23 mouse cellular contexts compared by ENCODE assay signal in genomic region chr7:140859997-140860396, GRCm38 (mm10). TPM values are rescaled to one million over a fixed set of nuclear protein-coding genes. Genes with fewer than 3 reads are reported as not detected.
DNase-seq lines count a peak whose midpoint lies in the region; ATAC-seq and TF ChIP-seq lines count a peak whose summit lies in the region.
"Had no signal": no experiment of that assay in that cellular context is flagged by ENCODE, and none has a peak within 500 bp of the region (broad histone marks: within the 10 kb centered on the region; RNA-seq: fewer than 3 reads in every experiment).

No protein-coding gene starts in this region.

- no peaks in the 10 kb centered on the region for H3K9me3 ChIP-seq in embryonic facial prominence, embryonic 12.5 days
- no peaks in the 10 kb centered on the region for H3K9me3 ChIP-seq in embryonic facial prominence, embryonic 10.5 days
- H3K9me3 ChIP-seq: forebrain, embryonic 12.5 days; heart, embryonic 10.5 days; hindbrain, embryonic 12.5 days; intestine, embryonic 15.5 days had no signal

- H3K4me2 ChIP-seq in embryonic facial prominence, embryonic 12.5 days (replicated peaks): no peak overlapping the region
- H3K4me2 ChIP-seq in myocyte (ENCODE audit: low read depth): peak overlapping the region; percentile 86
- H3K4me2 ChIP-seq: forebrain, embryonic 12.5 days; hindbrain, embryonic 12.5 days; intestine, embryonic 15.5 days had no signal

- no peaks in the 10 kb centered on the region for H3K27me3 ChIP-seq in embryonic facial prominence, embryonic 12.5 days
- H3K27me3 ChIP-seq in embryonic facial prominence, embryonic 10.5 days (replicated peaks; ENCODE audit: low read depth, poor library complexity, severe bottlenecking): no peaks in the 10 kb centered on the region
- H3K27me3 ChIP-seq in myocyte (ENCODE audit: control insufficient read depth, insufficient read depth, insufficient read length): no peaks in the 10 kb centered on the region
- H3K27me3 ChIP-seq: forebrain, embryonic 12.5 days; hindbrain, embryonic 12.5 days; intestine, embryonic 15.5 days had no signal

- ATAC-seq in embryonic facial prominence, embryonic 12.5 days (ENCODE audit: insufficient number of reproducible peaks, insufficient read depth, low FRiP score, low TSS enrichment): no peak
- ATAC-seq: intestine, embryonic 15.5 days had no signal

- no peak overlapping the region for H3K4me3 ChIP-seq in embryonic facial prominence, embryonic 12.5 days
- H3K4me3 ChIP-seq in embryonic facial prominence, embryonic 10.5 days: no peak overlapping the region
- H3K4me3 ChIP-seq in layer of hippocampus, adult 2 months: peak overlapping the region; percentile 74; the same call in 1 of the 2 replicates
- H3K4me3 ChIP-seq in myocyte: peak overlapping the region; percentile 97
- H3K4me3 ChIP-seq: forebrain, embryonic 12.5 days; heart, embryonic 10.5 days; hindbrain, embryonic 12.5 days; intestine, embryonic 15.5 days had no signal

- TF ChIP-seq CTCF in layer of hippocampus, adult 2 months (conservative IDR thresholded peaks at IDR 0.05): no peak

- no peak for DNase-seq in embryonic facial prominence, embryonic 10.5 days (ENCODE audit: low spot score)
- no peak for DNase-seq in layer of hippocampus, adult 2 months (ENCODE audit: low spot score in 2 of 2)
- DNase-seq in layer of hippocampus, adult 11-12 months (ENCODE audit: low spot score): no peak
- DNase-seq in 416B (ENCODE audit: low read depth): peak; percentile 78
- DNase-seq in left cerebral cortex, postnatal 25 days (ENCODE audit: low spot score in 2 of 2): no peak
- DNase-seq: adrenal gland, adult 8-10 months; adrenal gland, postnatal 36 days; cerebellum, postnatal 10 days; heart, adult 18-20 months; heart, postnatal 10 days; heart, postnatal 4 days had no signal

- 0 out of 2 replicates have a peak overlapping the region, but pooled peaks have one; percentile 27 for H3K9ac ChIP-seq in embryonic facial prominence, embryonic 12.5 days
- H3K9ac ChIP-seq: forebrain, embryonic 12.5 days; hindbrain, embryonic 12.5 days; intestine, embryonic 15.5 days had no signal

- H3ac ChIP-seq in myocyte (ENCODE audit: control insufficient read depth, insufficient read length): no peak overlapping the region

- peaks cover 18% of the 10 kb centered on the region for H3K4me1 ChIP-seq in embryonic facial prominence, embryonic 12.5 days
- H3K4me1 ChIP-seq in embryonic facial prominence, embryonic 10.5 days: peaks cover 37% of the 10 kb centered on the region

- no peak for TF ChIP-seq POLR2A in myocyte (IDR thresholded peaks at IDR 0.05; ENCODE audit: insufficient read length, low read depth)

- intact Hi-C loops in left cerebral cortex, postnatal 25 days (cut with DNase I): no loop called here

- peaks cover 58% of the 10 kb centered on the region for H3K36me3 ChIP-seq in embryonic facial prominence, embryonic 12.5 days
- H3K36me3 ChIP-seq in embryonic facial prominence, embryonic 10.5 days (replicated peaks): peaks cover 67% of the 10 kb centered on the region
- peaks cover 31% of the 10 kb centered on the region for H3K36me3 ChIP-seq in myocyte (ENCODE audit: control insufficient read depth, insufficient read depth)

- H3K27ac ChIP-seq in embryonic facial prominence, embryonic 12.5 days: no peak overlapping the region
- no peak overlapping the region for H3K27ac ChIP-seq in embryonic facial prominence, embryonic 10.5 days (replicated peaks)
- no peak overlapping the region for H3K27ac ChIP-seq in layer of hippocampus, adult 2 months
- H3K27ac ChIP-seq: forebrain, embryonic 12.5 days; heart, embryonic 10.5 days; hindbrain, embryonic 12.5 days; intestine, embryonic 15.5 days had no signal

- WGBS in embryonic facial prominence, embryonic 12.5 days: 65% methylated on average over 6 of the region's 6 CpGs
- WGBS in embryonic facial prominence, embryonic 10.5 days: 78% methylated on average over 6 of the region's 6 CpGs

- H3K79me2 ChIP-seq in myocyte (ENCODE audit: control insufficient read depth, insufficient read depth): peaks cover 50% of the 10 kb centered on the region

TF ChIP-seq in myocyte, 11 proteins besides CTCF, POLR2A, EP300 and RAD21:
- TF ChIP-seq MYOD1 (IDR thresholded peaks at IDR 0.05; ENCODE audit: control insufficient read depth in 1 of 3, insufficient read length in 2 of 3, low read depth in 2 of 3) (peak; percentile 85 to 95 (median 93)), TCF12 (IDR thresholded peaks at IDR 0.05; ENCODE audit: insufficient read depth, poor library complexity, severe bottlenecking) (peak; percentile 91), MYOG (IDR thresholded peaks at IDR 0.05; ENCODE audit: control insufficient read depth in 1 of 3, insufficient read depth in 1 of 3, insufficient read length in 2 of 3, low read depth in 2 of 3) (peak in 2 of 3 experiments; percentile 78 to 80), REST (IDR thresholded peaks at IDR 0.05; ENCODE audit: insufficient read depth, insufficient read length) (no peak)

RNA-seq across cellular contexts. Expression of gene Bet1l, which starts 2.6 kb away (rescaled TPM):
- 36.0 and 44.3 TPM in 2 replicates for polyA plus RNA-seq in embryonic facial prominence, embryonic 12.5 days (2016; fragmentation: Nextera tagmentation; extraction: Ambion mirVana)
- 22.4 and 23.0 TPM in 2 replicates for polyA plus RNA-seq in embryonic facial prominence, embryonic 10.5 days (2016; fragmentation: Nextera tagmentation; extraction: Ambion mirVana)
- 10 to 100 TPM; 25.1 to 28.3 TPM for total RNA-seq in layer of hippocampus, adult 2 months (2021)
- 25.8 TPM for polyA plus RNA-seq in myocyte (2012; fragmentation: generic; extraction: Trizol)
- 10 to 100 TPM; 25.9 to 28.1 TPM for total RNA-seq in left cerebral cortex, postnatal 25 days (2021)

RNA-seq across cellular contexts. Expression of gene Ric8a, which starts 3.2 kb away (rescaled TPM):
- 69.2 and 76.6 TPM in 2 replicates for polyA plus RNA-seq in embryonic facial prominence, embryonic 12.5 days (2016; fragmentation: Nextera tagmentation; extraction: Ambion mirVana)
- polyA plus RNA-seq in embryonic facial prominence, embryonic 10.5 days (2016; fragmentation: Nextera tagmentation; extraction: Ambion mirVana): 57.7 and 59.1 TPM in 2 replicates
- 10 to 100 TPM; 78.2 to 82.8 TPM for total RNA-seq in layer of hippocampus, adult 2 months (2021)
- 123 TPM for polyA plus RNA-seq in myocyte (2012; fragmentation: generic; extraction: Trizol)
- 10 to 100 TPM; 66.0 to 70.0 TPM for total RNA-seq in left cerebral cortex, postnatal 25 days (2021)

RNA-seq across cellular contexts. Expression of gene Gm45785, which starts 3.9 kb away (rescaled TPM):
- polyA plus RNA-seq in embryonic facial prominence, embryonic 12.5 days (2016; fragmentation: Nextera tagmentation; extraction: Ambion mirVana): not detected in 2 replicates
- polyA plus RNA-seq in embryonic facial prominence, embryonic 10.5 days (2016; fragmentation: Nextera tagmentation; extraction: Ambion mirVana): 0.22 TPM in 1 of 2 replicates, not detected in the other
- total RNA-seq in layer of hippocampus, adult 2 months (2021): 1 to 10 TPM in 1 of 2 experiments, not detected in 1; 1.8 TPM
- polyA plus RNA-seq in myocyte (2012; fragmentation: generic; extraction: Trizol): not detected
- total RNA-seq in left cerebral cortex, postnatal 25 days (2021): 1 to 10 TPM; 1.2 to 1.8 TPM
- total RNA-seq: gastrocnemius, adult 8-10 months; gastrocnemius, postnatal 4 days; heart, adult 18-20 months; heart, postnatal 10 days had no signal
- polyA plus RNA-seq: embryonic facial prominence, embryonic 11.5 days; forebrain, embryonic 12.5 days; heart, embryonic 10.5 days; heart, embryonic 14.5 days; hindbrain, embryonic 12.5 days; intestine, embryonic 15.5 days had no signal

RNA-seq across cellular contexts. Expression of gene Odf3, which starts 12.4 kb away (rescaled TPM):
- not detected in 2 replicates for polyA plus RNA-seq in embryonic facial prominence, embryonic 12.5 days (2016; fragmentation: Nextera tagmentation; extraction: Ambion mirVana)
- polyA plus RNA-seq in embryonic facial prominence, embryonic 10.5 days (2016; fragmentation: Nextera tagmentation; extraction: Ambion mirVana): not detected in 2 replicates
- not detected for total RNA-seq in layer of hippocampus, adult 2 months (2021)
- polyA plus RNA-seq in myocyte (2012; fragmentation: generic; extraction: Trizol): 0.07 TPM
- total RNA-seq in left cerebral cortex, postnatal 25 days (2021): not detected
- total RNA-seq: ES-E14; gastrocnemius, adult 8-10 months; gastrocnemius, postnatal 4 days; heart, adult 18-20 months; heart, postnatal 10 days; heart, postnatal 4 days had no signal
- polyA plus RNA-seq: embryonic facial prominence, embryonic 11.5 days; heart, embryonic 10.5 days; heart, embryonic 14.5 days; hindbrain, embryonic 12.5 days; intestine, embryonic 15.5 days had no signal

RNA-seq across cellular contexts. Expression of gene Scgb1c1, which starts 14.7 kb away (rescaled TPM):
- not detected in 2 replicates for polyA plus RNA-seq in embryonic facial prominence, embryonic 12.5 days (2016; fragmentation: Nextera tagmentation; extraction: Ambion mirVana)
- not detected in 2 replicates for polyA plus RNA-seq in embryonic facial prominence, embryonic 10.5 days (2016; fragmentation: Nextera tagmentation; extraction: Ambion mirVana)
- total RNA-seq in layer of hippocampus, adult 2 months (2021): not detected
- not detected for polyA plus RNA-seq in myocyte (2012; fragmentation: generic; extraction: Trizol)
- total RNA-seq in left cerebral cortex, postnatal 25 days (2021): not detected
- total RNA-seq: adrenal gland, adult 8-10 months; adrenal gland, postnatal 36 days; ES-E14; gastrocnemius, adult 8-10 months; gastrocnemius, postnatal 4 days had no signal
- polyA plus RNA-seq: cerebellum, adult 2 months; embryonic facial prominence, embryonic 11.5 days; forebrain, embryonic 12.5 days; heart, embryonic 10.5 days; heart, embryonic 14.5 days; hindbrain, embryonic 12.5 days; intestine, embryonic 15.5 days had no signal

Comparison
In these comparisons a context has a peak if more than half of its experiments do, and no peak if none do; other contexts are left out.
1. H3K4me3 ChIP-seq: peak in layer of hippocampus, adult 2 months (single experiment) and myocyte (single experiment); none in embryonic facial prominence, embryonic 12.5 days (single experiment) and embryonic facial prominence, embryonic 10.5 days (single experiment).